Mouse (Mus musculus): Measurements from ENCODE around the gene Heph.
"Not testable (repeated sequence)": the region's sequence is repeated elsewhere in the genome, so short reads cannot be mapped to it uniquely, and the experiment has no call there.

Gene Heph

DNA sequence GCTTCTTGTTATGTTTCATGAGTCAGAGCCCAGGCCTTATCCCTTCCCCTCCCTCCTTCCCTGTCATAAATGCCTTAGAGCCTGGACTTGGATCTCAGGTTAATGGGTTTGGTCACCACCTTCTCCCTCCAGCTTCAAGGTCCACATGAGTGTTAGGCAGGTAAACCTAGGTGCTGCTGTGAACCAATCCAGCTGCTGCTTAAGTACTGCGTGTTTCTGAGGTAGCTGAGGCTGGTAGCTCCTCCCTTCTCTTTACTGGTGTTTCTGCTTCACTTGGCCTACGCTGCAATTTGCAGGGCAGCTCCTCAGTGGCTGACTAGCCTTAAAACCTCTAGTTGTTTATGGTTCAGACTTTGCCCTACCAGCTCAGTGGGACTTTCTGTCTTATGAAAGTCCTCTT is at the start of gene Heph:
Heph (plus strand) TSS at position 211 of the 400 bp plus-strand sequence.
- DNase-seq (ENCODE audit: low spot score) = peak; percentile 24

GRCm38 (mm10) chrX:96415351-96415750 is 39.8 kb upstream of the Heph start:
- DNase-seq (ENCODE audit: low spot score) = not testable (repeated sequence)

DNA sequence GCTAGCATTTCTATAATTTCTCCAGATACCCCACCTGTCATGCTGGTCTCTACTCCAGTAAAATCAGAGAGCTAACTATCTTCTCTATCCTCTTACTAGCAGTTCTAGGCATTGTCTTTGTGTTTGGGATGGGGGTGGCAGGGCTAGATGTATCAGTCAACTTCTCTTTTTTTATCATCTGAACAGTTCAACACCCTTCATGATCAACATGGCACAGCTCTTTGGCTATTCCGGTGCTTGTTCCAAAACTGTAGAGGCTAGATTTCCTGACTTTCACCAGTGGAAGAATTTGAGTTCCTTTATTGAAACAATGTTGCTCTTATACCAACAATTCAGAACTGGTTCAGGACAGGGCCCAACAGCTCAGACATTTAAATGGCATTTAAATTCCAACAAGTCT is 38.2 kb upstream of the Heph start:
- DNase-seq (ENCODE audit: low spot score) = no peak

DNA sequence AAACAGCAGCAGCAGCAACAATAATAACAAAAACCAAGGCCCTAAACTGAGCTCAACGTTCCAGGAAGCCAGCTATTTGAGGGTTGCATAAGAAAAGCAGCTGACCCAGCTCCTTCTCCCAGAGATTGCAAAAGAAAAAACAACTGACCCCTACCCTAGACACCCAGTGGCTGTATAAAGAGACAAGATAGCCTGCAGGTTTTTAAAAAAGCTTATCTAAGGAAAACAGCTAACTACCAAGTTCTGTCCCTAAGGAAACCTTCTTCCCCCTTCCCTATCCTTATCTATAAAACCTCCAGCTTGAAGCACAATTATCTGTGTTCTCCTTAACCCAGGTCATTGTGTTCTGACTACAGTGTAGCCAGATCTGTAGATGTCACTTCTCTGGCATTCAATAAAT is 37.4 kb upstream of the Heph start:
- DNase-seq (ENCODE audit: low spot score) = peak; percentile 70

DNA sequence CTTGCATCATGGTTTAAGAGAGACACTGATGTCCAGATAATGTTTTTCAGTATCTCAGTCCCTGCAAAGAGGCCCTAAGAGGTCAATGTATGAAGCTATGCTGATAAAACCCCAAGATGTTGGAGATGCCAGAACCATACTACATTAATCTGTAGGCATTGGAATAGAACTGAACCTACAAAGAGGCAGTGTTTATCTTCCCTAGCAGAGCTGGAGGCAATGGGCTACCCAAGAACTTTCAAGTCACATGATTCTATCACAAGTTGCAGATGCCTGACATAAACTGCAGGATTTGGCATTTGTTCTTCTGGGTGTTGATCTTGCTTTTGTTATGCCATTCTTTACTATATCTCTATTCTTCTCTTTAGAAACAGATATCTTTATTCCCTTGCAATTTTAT is 35.8 kb upstream of the Heph start:
- no peak for DNase-seq (ENCODE audit: low spot score)

DNA sequence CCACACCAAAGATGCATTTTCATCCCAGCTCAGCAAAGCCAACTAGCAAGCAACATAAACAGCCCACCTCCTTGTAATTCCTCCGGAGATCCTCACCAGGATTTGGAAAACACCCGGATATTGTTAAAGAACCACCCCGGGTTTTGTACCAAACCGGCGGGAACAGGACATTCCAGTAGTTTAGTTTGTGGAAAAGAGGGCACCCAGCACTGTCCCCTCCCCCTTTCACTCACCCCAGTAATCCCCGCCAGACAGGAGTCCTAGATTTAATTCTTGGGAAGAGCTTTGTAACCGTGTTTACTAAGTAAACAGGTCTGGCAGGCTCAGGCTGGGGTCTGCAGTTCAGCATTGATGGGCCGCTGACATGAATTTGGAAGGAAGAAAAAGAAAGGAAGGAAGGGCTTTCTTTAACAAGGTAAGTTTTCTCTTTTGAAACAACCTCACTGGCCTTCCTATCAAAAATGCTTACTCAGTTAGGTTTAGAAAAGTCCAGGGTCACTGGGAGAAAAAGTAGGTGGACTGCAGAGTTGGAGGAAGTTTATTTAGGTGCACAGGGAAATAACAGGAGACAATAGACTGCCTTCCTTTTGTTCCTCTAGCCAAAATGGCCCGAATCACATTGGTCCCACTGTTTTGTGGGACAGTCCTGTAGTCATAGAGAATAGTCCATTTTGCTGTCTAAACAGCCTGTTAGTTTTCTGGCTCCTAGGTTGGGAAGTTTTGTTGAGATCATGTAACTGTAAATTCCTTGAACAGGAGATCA is 1.2 kb downstream of the Heph start, which contains the start of gene Hsf3:
Hsf3 (minus strand) TSS at position 94 of the 763 bp plus-strand sequence.
- DNase-seq (ENCODE audit: low spot score) = peak; percentile 62

GRCm38 (mm10) chrX:96501580-96501979 is 46.4 kb downstream of the Heph start:
- DNase-seq (ENCODE audit: low spot score) = peak; percentile 4
